Mouse (Mus musculus) lung, adult 2 months (tissue): ENCODE results near the gene Sergef. TPM values are rescaled to one million over a fixed set of nuclear protein-coding genes. Genes with fewer than 3 reads are reported as not detected.

Source experiments
- DNase-seq: peaks from one replicate; pipeline ENCODE4 v3.0.0; 2022
- H3K4me1 ChIP-seq: fragments of 200-500 bp; 2 replicates; pipeline ENCODE4 v1.6.1; 2011; ENCODE audit warnings: low read length; ENCODE audit not compliant: control insufficient read depth, insufficient read depth
- H3K4me3 ChIP-seq: fragments of 200-500 bp; replicated peaks from 2 replicates; pipeline ENCODE3; 2011; ENCODE audit warnings: low read depth, mild to moderate bottlenecking, control low read depth, low read length; ENCODE audit errors: extremely low read depth
- CTCF ChIP-seq: fragments of 200-500 bp; IDR thresholded peaks from 2 replicates; pipeline ENCODE4 v1.5.1; 2011; ENCODE audit warnings: mild to moderate bottlenecking, low read length, control low read depth; ENCODE audit not compliant: insufficient read depth
- POLR2A ChIP-seq: fragments of 200-500 bp; IDR thresholded peaks from 2 replicates; pipeline ENCODE4 v1.6.1; 2011; ENCODE audit warnings: low read depth, mild to moderate bottlenecking, control low read depth, low read length, borderline replicate concordance; ENCODE audit errors: extremely low read depth
- WGBS: fragments of 180-500 bp; shearing (Covaris S2); methylation state at CpG from one replicate; pipeline ENCODE4 v1.1.7; 2018; 5-methylcytosine and 5-hydroxymethylcytosine counted together
- polyA plus RNA-seq: library from polyadenylated mRNA; depleted of rRNA; stranded (reverse); fragments of >200 nt; gene quantifications from 2 replicates; pipeline ENCODE4 v1.2.3, GENCODE M21; 2012

Sergef gene
- polyA plus RNA-seq, 1 experiment, result 9.5 TPM

- TF ChIP-seq CTCF, result no peak
- no peak for TF ChIP-seq POLR2A
- DNase-seq, result no peak
- H3K4me1 ChIP-seq, result no peaks in the 10 kb centered on the region
- 64% methylated on average over 6 of the region's 6 CpGs for WGBS
- no peak overlapping the region for H3K4me3 ChIP-seq
These were observed 190.5 kb downstream of the Sergef start for GRCm38 (mm10) chr7:46448922-46449645.

GRCm38 (mm10) chr7:46447473-46448165, 192.0 kb downstream of the Sergef start:
- TF ChIP-seq POLR2A, result no peak

GRCm38 (mm10) chr7:46445896-46446295, 193.7 kb downstream of the Sergef start:
- 46% methylated on average over 6 of the region's 6 CpGs for WGBS
- DNase-seq, result no peak
- Histone ChIP-seq H3K4me3 (no peak overlapping the region), H3K4me1 (no peaks in the 10 kb centered on the region)
- no peak for TF ChIP-seq CTCF
- no peak for TF ChIP-seq POLR2A

More at GRCm38 (mm10) chr7:46447473-46448165, 192.0 kb downstream of the Sergef start:
- Histone ChIP-seq H3K4me3 (no peak overlapping the region), H3K4me1 (no peaks in the 10 kb centered on the region)
- WGBS, result 51% methylated on average over 9 of the region's 9 CpGs
- DNase-seq, result no peak

- TF ChIP-seq CTCF, result no peak
- no peak for TF ChIP-seq POLR2A
- H3K4me3 ChIP-seq, result no peak overlapping the region
- 86% methylated on average over 10 of the region's 10 CpGs for WGBS
- no peak for DNase-seq
- H3K4me1 ChIP-seq, result no peaks in the 10 kb centered on the region
These were observed 196.4 kb downstream of the Sergef start for GRCm38 (mm10) chr7:46443163-46443562.

GRCm38 (mm10) chr7:46438537-46439141, 201.0 kb downstream of the Sergef start:
- Histone ChIP-seq H3K4me3 (no peak overlapping the region), H3K4me1 (no peaks in the 10 kb centered on the region)
- 54% methylated on average over 9 of the region's 9 CpGs for WGBS
- no peak for DNase-seq
- TF ChIP-seq CTCF, result no peak
- TF ChIP-seq POLR2A, result no peak

GRCm38 (mm10) chr7:46435833-46436232, 203.8 kb downstream of the Sergef start:
- WGBS, result 86% methylated on average over 5 of the region's 5 CpGs

GRCm38 (mm10) chr7:46433874-46434273, 205.7 kb downstream of the Sergef start:
- 62% methylated on average over 5 of the region's 5 CpGs for WGBS
- Histone ChIP-seq H3K4me1 (no peaks in the 10 kb centered on the region), H3K4me3 (no peak overlapping the region)
- TF ChIP-seq CTCF (no peak), POLR2A (no peak)
- DNase-seq, result no peak

More at GRCm38 (mm10) chr7:46435833-46436232, 203.8 kb downstream of the Sergef start:
- Histone ChIP-seq H3K4me3 (no peak overlapping the region), H3K4me1 (no peaks in the 10 kb centered on the region)
- DNase-seq, result no peak
- TF ChIP-seq POLR2A (no peak), CTCF (no peak)

GRCm38 (mm10) chr7:46425012-46425411, 214.6 kb downstream of the Sergef start:
- no peak for TF ChIP-seq CTCF
- TF ChIP-seq POLR2A, result no peak
- DNase-seq, result no peak

GRCm38 (mm10) chr7:46423951-46424350, 215.7 kb downstream of the Sergef start:
- 58% methylated on average over 3 of the region's 3 CpGs for WGBS
- TF ChIP-seq CTCF, result no peak
- no peak for TF ChIP-seq POLR2A

More at GRCm38 (mm10) chr7:46425012-46425411, 214.6 kb downstream of the Sergef start:
- H3K4me3 ChIP-seq, result no peak overlapping the region
- WGBS, result 54% methylated on average over 4 of the region's 4 CpGs
- no peaks in the 10 kb centered on the region for H3K4me1 ChIP-seq

More at GRCm38 (mm10) chr7:46423951-46424350, 215.7 kb downstream of the Sergef start:
- H3K4me1 ChIP-seq, result no peaks in the 10 kb centered on the region
- DNase-seq, result no peak
- no peak overlapping the region for H3K4me3 ChIP-seq
